Mouse (Mus musculus) ES-E14 (cell line): ENCODE results near the gene Disp1. TPM values are rescaled to one million over a fixed set of nuclear protein-coding genes. Genes with fewer than 3 reads are reported as not detected.

Source experiments
- DNase-seq: peaks from one replicate; pipeline ENCODE4 v3.0.0-alpha.2; 2013; ENCODE audit warnings: low read depth, low spot score
- H3K27ac ChIP-seq: 2 replicates; pipeline ENCODE4 v1.5.1; 2012; ENCODE audit warnings: low read depth, mild to moderate bottlenecking, low read length, moderate library complexity, mixed read lengths; ENCODE audit not compliant: poor library complexity, insufficient read depth, severe bottlenecking
- H3K36me3 ChIP-seq: 2 replicates; pipeline ENCODE4 v1.6.1; 2012; ENCODE audit warnings: mild to moderate bottlenecking, low read length, moderate library complexity, mixed read lengths; ENCODE audit not compliant: control insufficient read depth, poor library complexity, insufficient read depth, severe bottlenecking
- H3K4me1 ChIP-seq, 2 experiments: fragments of 150-350 bp in 1 of 2; sonication (generic) in 1 of 2; 2 replicates each; pipeline ENCODE4 v1.6.1; 2012; ENCODE audit warnings: low read length in 2 of 2, mild to moderate bottlenecking in 1 of 2, mixed read lengths in 1 of 2; ENCODE audit not compliant: control insufficient read depth in 2 of 2, insufficient read depth in 2 of 2, poor library complexity in 1 of 2
- H3K4me3 ChIP-seq, 2 experiments: fragments of 150-350 bp in 1 of 2; sonication (generic) in 1 of 2; 2 replicates each; pipeline ENCODE4 v1.5.1; 2012; ENCODE audit warnings: low read length in 2 of 2, low read depth in 1 of 2, mild to moderate bottlenecking in 1 of 2, mixed read lengths in 1 of 2; ENCODE audit not compliant: insufficient read depth in 1 of 2, poor library complexity in 1 of 2, severe bottlenecking in 1 of 2
- H3K9ac ChIP-seq: 2 replicates; pipeline ENCODE4 v1.6.1; 2012; ENCODE audit warnings: low read depth, mild to moderate bottlenecking, low read length, mixed read lengths; ENCODE audit not compliant: poor library complexity, insufficient read depth, severe bottlenecking
- H3K9me3 ChIP-seq: fragments of 150-350 bp; sonication (generic); 2 replicates; pipeline ENCODE4 v1.6.1; 2012; ENCODE audit warnings: low read depth, mild to moderate bottlenecking, low read length; ENCODE audit not compliant: control insufficient read depth, insufficient read depth
- CHD2 ChIP-seq: IDR thresholded peaks from 2 replicates; pipeline ENCODE4 v1.6.1; 2014; ENCODE audit warnings: mild to moderate bottlenecking, low read depth, low read length, inconsistent platforms
- HCFC1 ChIP-seq: IDR thresholded peaks from 2 replicates; pipeline ENCODE4 v1.6.1; 2012; ENCODE audit warnings: low read length, inconsistent platforms, borderline replicate concordance; ENCODE audit not compliant: insufficient read depth
- MAFK ChIP-seq: IDR thresholded peaks from 2 replicates; pipeline ENCODE4 v1.6.1; 2014; ENCODE audit warnings: mild to moderate bottlenecking, low read depth, low read length, inconsistent platforms; ENCODE audit not compliant: insufficient read depth
- ZC3H11A ChIP-seq: IDR thresholded peaks from 2 replicates; pipeline ENCODE4 v1.6.1; 2012; ENCODE audit warnings: low read depth, mild to moderate bottlenecking, inconsistent platforms, low read length, borderline replicate concordance
- ZNF384 ChIP-seq: IDR thresholded peaks from 2 replicates; pipeline ENCODE4 v1.6.1; 2012; ENCODE audit warnings: low read depth, low read length, inconsistent platforms
- in situ Hi-C, 2 experiments: fragments of 600-800 bp; cut with MboI; formaldehyde crosslinking; loops; one replicate each; pipeline ENCODE4 v1.15.1; 2025; ENCODE audit warnings: low sequenced_read_pairs in 2 of 2, inconsistent platforms in 1 of 2; ENCODE audit not compliant: unreplicated experiment in 2 of 2
- total RNA-seq: library from RNA; depleted of rRNA; stranded (reverse); fragments of 300-350 nt; gene quantifications from 2 replicates; pipeline ENCODE4 v1.2.3, GENCODE M21; 2012

Disp1 gene
- total RNA-seq, 1 experiment = 13.5 TPM

DNA sequence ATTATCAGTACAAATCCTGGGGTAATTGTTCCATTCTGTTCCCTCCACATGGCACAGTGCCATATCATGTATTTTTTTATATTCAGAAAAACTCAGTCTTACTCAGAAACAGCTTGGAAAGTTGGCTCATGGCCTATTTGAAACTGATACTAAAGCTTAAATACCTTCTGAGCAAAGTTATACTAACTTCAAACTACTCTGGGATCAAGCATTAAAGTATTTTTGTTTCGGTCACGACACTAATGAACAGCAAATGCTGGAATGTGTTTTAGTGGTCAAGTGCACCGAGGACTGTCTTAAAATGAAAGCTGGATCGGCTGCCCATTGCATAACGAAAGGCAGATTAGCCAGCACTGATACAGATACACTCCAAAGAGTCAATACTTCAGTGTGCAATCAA is 27.2 kb downstream of the Disp1 start:
- no peak for DNase-seq
- TF ChIP-seq HCFC1 = no peak
- TF ChIP-seq CHD2 = no peak
- TF ChIP-seq ZNF384 = no peak
- no peak for TF ChIP-seq ZC3H11A
- Histone ChIP-seq H3K4me3 (no peak overlapping the region), H3K27ac (no peak overlapping the region), H3K9ac (no peak overlapping the region), H3K4me1 (no peaks in the 10 kb centered on the region), H3K36me3 (no peaks in the 10 kb centered on the region), H3K9me3 (no peaks in the 10 kb centered on the region)
- in situ Hi-C loops = no loop called here

DNA sequence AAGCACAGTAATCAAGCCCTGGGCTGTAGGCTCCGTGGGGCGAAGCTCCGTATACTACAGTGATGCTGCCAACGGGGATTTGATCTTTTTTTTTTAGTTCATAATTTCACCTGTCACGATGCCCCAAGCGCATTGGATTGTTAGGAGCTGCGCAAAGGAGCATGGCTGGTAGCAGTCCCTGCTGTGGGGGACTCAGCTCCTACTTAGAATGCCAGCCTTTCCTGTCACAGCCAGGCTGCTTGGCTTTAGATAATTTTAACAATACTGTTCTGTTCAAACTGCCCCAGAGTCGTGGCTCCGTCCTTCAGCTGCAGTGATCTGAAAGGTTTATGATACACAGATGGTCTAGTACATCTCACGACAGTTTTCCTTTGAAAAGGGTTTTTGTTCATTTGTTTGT is 29.9 kb downstream of the Disp1 start:
- Histone ChIP-seq H3K36me3 (no peaks in the 10 kb centered on the region), H3K9me3 (no peaks in the 10 kb centered on the region), H3K4me1 (no peaks in the 10 kb centered on the region), H3K9ac (no peak overlapping the region), H3K4me3 (no peak overlapping the region), H3K27ac (no peak overlapping the region)
- no peak for DNase-seq
- TF ChIP-seq MAFK (no peak), ZNF384 (no peak), ZC3H11A (no peak), HCFC1 (no peak), CHD2 (no peak)
- in situ Hi-C loops = no loop called here

DNA sequence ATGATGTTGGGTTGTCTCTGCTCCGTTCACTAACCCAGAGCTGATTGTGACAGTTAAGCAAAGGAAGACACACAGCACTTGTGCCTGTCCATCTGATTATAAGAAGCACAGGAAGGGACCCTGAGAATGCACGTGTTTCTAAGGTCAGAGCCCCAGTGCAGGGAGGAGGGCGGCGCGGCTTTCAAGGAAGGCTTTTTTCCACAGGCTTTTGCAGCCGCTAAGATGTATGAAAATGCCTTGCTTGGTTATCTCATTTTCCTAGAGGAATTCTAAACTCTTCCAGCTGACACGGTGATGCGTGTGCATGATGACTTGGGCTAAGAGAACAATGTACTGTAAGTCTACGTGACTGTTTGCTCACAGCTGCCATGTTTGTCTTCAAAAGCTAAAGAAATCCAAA is 30.9 kb downstream of the Disp1 start:
- no peak for TF ChIP-seq ZNF384
- TF ChIP-seq CHD2 = no peak
- TF ChIP-seq HCFC1 = no peak
- no peak for TF ChIP-seq ZC3H11A
- no peak for TF ChIP-seq MAFK
- Histone ChIP-seq H3K4me3 (no peak overlapping the region), H3K36me3 (no peaks in the 10 kb centered on the region), H3K9me3 (no peaks in the 10 kb centered on the region), H3K4me1 (peaks cover 0 to 2% of the 10 kb centered on the region in 2 experiments; a peak in 2 of 4 replicates), H3K9ac (no peak overlapping the region), H3K27ac (no peak overlapping the region)
- in situ Hi-C loops = no loop called here
- no peak for DNase-seq

DNA sequence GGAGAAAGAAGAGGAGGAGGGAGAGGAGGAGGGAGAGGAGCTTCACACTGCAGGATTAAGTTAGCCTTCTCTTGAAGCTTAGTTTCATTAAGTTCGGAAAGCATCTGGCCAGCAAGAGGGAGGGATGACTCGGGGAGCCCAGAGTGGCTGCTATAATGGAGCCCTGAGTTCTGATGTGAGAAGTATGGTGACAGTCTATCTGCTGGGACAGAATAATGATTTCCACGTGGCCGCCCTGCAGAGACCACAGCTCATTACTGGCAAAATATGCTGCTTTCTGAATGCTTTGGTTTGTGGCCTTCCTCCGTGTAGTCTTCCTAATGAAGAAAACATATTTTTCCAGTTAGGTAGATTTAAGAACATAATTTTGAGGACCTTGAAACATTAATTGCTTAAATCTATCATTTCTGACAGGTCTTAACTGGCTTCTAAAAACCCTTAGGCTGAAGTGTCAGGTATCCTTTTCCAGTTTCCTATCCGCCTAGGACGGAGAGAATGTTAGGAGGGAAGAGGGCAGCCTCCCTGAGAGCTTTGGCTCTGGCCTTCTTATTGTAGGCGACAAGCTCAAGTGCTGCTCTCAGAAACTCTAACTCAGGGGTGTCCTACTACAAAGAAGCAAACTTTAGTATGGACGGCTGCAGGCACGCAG is 32.2 kb downstream of the Disp1 start:
- in situ Hi-C loops = no loop called here
- H3K4me1 ChIP-seq = peaks cover 2 to 8% of the 10 kb centered on the region in 2 experiments; a peak in 3 of 4 replicates
- H3K36me3 ChIP-seq = no peaks in the 10 kb centered on the region
- H3K9ac ChIP-seq = no peak overlapping the region
- DNase-seq = no peak
- H3K4me3 ChIP-seq = no peak overlapping the region
- no peak overlapping the region for H3K27ac ChIP-seq
- TF ChIP-seq HCFC1 (no peak), ZNF384 (no peak), CHD2 (no peak), ZC3H11A (no peak), MAFK (no peak)
- no peaks in the 10 kb centered on the region for H3K9me3 ChIP-seq
